Mouse (Mus musculus): ENCODE results near the gene 4632433K11Rik. TPM values are rescaled to one million over a fixed set of nuclear protein-coding genes. Genes with fewer than 3 reads are reported as not detected.
"Not testable (repeated sequence)": the region's sequence is repeated elsewhere in the genome, so short reads cannot be mapped to it uniquely, and the experiment has no call there.

Gene 4632433K11Rik
- polyA plus RNA-seq, 1 experiment, result not detected

- no peaks in the 10 kb centered on the region for H3K27me3 ChIP-seq (ENCODE audit: control insufficient read depth, insufficient read depth, low read length)
- no peak; the same call in 1 of the 2 replicates for TF ChIP-seq POLR2A (IDR thresholded peaks at IDR 0.05; ENCODE audit: control insufficient read depth, extremely low read depth, insufficient read depth, low read length, poor library complexity)
- no peak for TF ChIP-seq CTCF (IDR thresholded peaks at IDR 0.05; ENCODE audit: borderline replicate concordance, control insufficient read depth, extremely low read depth, insufficient read depth, low read length, poor library complexity)
- DNase-seq, result no peak
- WGBS, result 0% methylated on average over 51 of the region's 51 CpGs
- peaks cover 13% of the 10 kb centered on the region for H3K4me1 ChIP-seq (replicated peaks; ENCODE audit: control insufficient read depth, insufficient read depth, low read length)
- peak overlapping the region; percentile 59 for H3K4me3 ChIP-seq (ENCODE audit: control insufficient read depth, insufficient read depth, low read length)
- H3K36me3 ChIP-seq (ENCODE audit: control insufficient read depth, insufficient read depth, low read length), result peaks cover 11% of the 10 kb centered on the region
- peak overlapping the region; percentile 76 for H3K27ac ChIP-seq (ENCODE audit: control insufficient read depth, insufficient read depth, low read length)
These were observed 28.6 kb downstream of the 4632433K11Rik start for GRCm38 (mm10) chr7:5062360-5063001.

- no peak overlapping the region for H3K4me3 ChIP-seq (ENCODE audit: control insufficient read depth, insufficient read depth, low read length)
- WGBS, result 94% methylated on average over 6 of the region's 6 CpGs
- H3K36me3 ChIP-seq (ENCODE audit: control insufficient read depth, insufficient read depth, low read length), result peaks cover 35% of the 10 kb centered on the region
- no peak for DNase-seq
- no peak overlapping the region for H3K27ac ChIP-seq (ENCODE audit: control insufficient read depth, insufficient read depth, low read length)
- TF ChIP-seq POLR2A (IDR thresholded peaks at IDR 0.05; ENCODE audit: control insufficient read depth, extremely low read depth, insufficient read depth, low read length, poor library complexity) (no peak), CTCF (IDR thresholded peaks at IDR 0.05; ENCODE audit: borderline replicate concordance, control insufficient read depth, extremely low read depth, insufficient read depth, low read length, poor library complexity) (no peak)
- peaks cover 8% of the 10 kb centered on the region for H3K4me1 ChIP-seq (replicated peaks; ENCODE audit: control insufficient read depth, insufficient read depth, low read length)
- no peaks in the 10 kb centered on the region for H3K27me3 ChIP-seq (ENCODE audit: control insufficient read depth, insufficient read depth, low read length)
These were observed 31.0 kb downstream of the 4632433K11Rik start for GRCm38 (mm10) chr7:5064886-5065285.

GRCm38 (mm10) chr7:5073586-5073985, 39.7 kb downstream of the 4632433K11Rik start:
- 86% methylated on average over 1 of the region's 1 CpGs for WGBS
- H3K36me3 ChIP-seq (ENCODE audit: control insufficient read depth, insufficient read depth, low read length), result peaks cover 95% of the 10 kb centered on the region
- DNase-seq, result no peak
- no peaks in the 10 kb centered on the region for H3K4me1 ChIP-seq (replicated peaks; ENCODE audit: control insufficient read depth, insufficient read depth, low read length)
- no peak for TF ChIP-seq CTCF (IDR thresholded peaks at IDR 0.05; ENCODE audit: borderline replicate concordance, control insufficient read depth, extremely low read depth, insufficient read depth, low read length, poor library complexity)
- no peak for TF ChIP-seq POLR2A (IDR thresholded peaks at IDR 0.05; ENCODE audit: control insufficient read depth, extremely low read depth, insufficient read depth, low read length, poor library complexity)
- no peak overlapping the region for H3K4me3 ChIP-seq (ENCODE audit: control insufficient read depth, insufficient read depth, low read length)
- H3K27me3 ChIP-seq (ENCODE audit: control insufficient read depth, insufficient read depth, low read length), result no peaks in the 10 kb centered on the region
- no peak overlapping the region for H3K27ac ChIP-seq (ENCODE audit: control insufficient read depth, insufficient read depth, low read length)

- Histone ChIP-seq H3K27ac (ENCODE audit: control insufficient read depth, insufficient read depth, low read length) (no peak overlapping the region), H3K36me3 (ENCODE audit: control insufficient read depth, insufficient read depth, low read length) (peaks cover 87% of the 10 kb centered on the region), H3K27me3 (ENCODE audit: control insufficient read depth, insufficient read depth, low read length) (no peaks in the 10 kb centered on the region), H3K4me1 (replicated peaks; ENCODE audit: control insufficient read depth, insufficient read depth, low read length) (no peaks in the 10 kb centered on the region), H3K4me3 (ENCODE audit: control insufficient read depth, insufficient read depth, low read length) (no peak overlapping the region)
- 95% methylated on average over 5 of the region's 5 CpGs for WGBS
- TF ChIP-seq CTCF (IDR thresholded peaks at IDR 0.05; ENCODE audit: borderline replicate concordance, control insufficient read depth, extremely low read depth, insufficient read depth, low read length, poor library complexity), result no peak
- TF ChIP-seq POLR2A (IDR thresholded peaks at IDR 0.05; ENCODE audit: control insufficient read depth, extremely low read depth, insufficient read depth, low read length, poor library complexity), result no peak
- no peak for DNase-seq
These were observed 41.1 kb downstream of the 4632433K11Rik start for GRCm38 (mm10) chr7:5074984-5075383.

- no peak for TF ChIP-seq POLR2A (IDR thresholded peaks at IDR 0.05; ENCODE audit: control insufficient read depth, extremely low read depth, insufficient read depth, low read length, poor library complexity)
- no peaks in the 10 kb centered on the region for H3K27me3 ChIP-seq (ENCODE audit: control insufficient read depth, insufficient read depth, low read length)
- no peak overlapping the region for H3K4me3 ChIP-seq (ENCODE audit: control insufficient read depth, insufficient read depth, low read length)
- no peak for DNase-seq
- peaks cover 67% of the 10 kb centered on the region for H3K36me3 ChIP-seq (ENCODE audit: control insufficient read depth, insufficient read depth, low read length)
- H3K4me1 ChIP-seq (replicated peaks; ENCODE audit: control insufficient read depth, insufficient read depth, low read length), result peaks cover 7% of the 10 kb centered on the region
- no peak overlapping the region for H3K27ac ChIP-seq (ENCODE audit: control insufficient read depth, insufficient read depth, low read length)
- WGBS, result 93% methylated on average over 2 of the region's 2 CpGs
These were observed 43.0 kb downstream of the 4632433K11Rik start for GRCm38 (mm10) chr7:5076931-5077330.

- 58% methylated on average over 9 of the region's 13 CpGs for WGBS
- not testable (repeated sequence) for H3K4me1 ChIP-seq (replicated peaks; ENCODE audit: control insufficient read depth, insufficient read depth, low read length); H3K27me3 ChIP-seq (ENCODE audit: control insufficient read depth, insufficient read depth, low read length); H3K27ac ChIP-seq (ENCODE audit: control insufficient read depth, insufficient read depth, low read length); DNase-seq
- Histone ChIP-seq H3K36me3 (ENCODE audit: control insufficient read depth, insufficient read depth, low read length) (peaks cover 46% of the 10 kb centered on the region), H3K4me3 (ENCODE audit: control insufficient read depth, insufficient read depth, low read length) (peak overlapping the region; percentile 20; the same call in 1 of the 2 replicates)
These were observed 45.6 kb downstream of the 4632433K11Rik start for GRCm38 (mm10) chr7:5079365-5080009.

All from thymus, adult 2 months (tissue).